Mouse (Mus musculus) adrenal gland, postnatal 14 days (tissue): ENCODE results near the gene Olfr1408. TPM values are rescaled to one million over a fixed set of nuclear protein-coding genes. Genes with fewer than 3 reads are reported as not detected.

Experiments used
- DNase-seq: peaks from one replicate; pipeline ENCODE4 v3.0.0; 2021; ENCODE audit warnings: mixed read lengths
- long read RNA-seq, 2 experiments: library from polyadenylated mRNA; stranded (forward); transcript quantifications; one replicate each; pipeline ENCODE4 v2.0.0; 2021
- total RNA-seq: library from RNA; stranded (reverse); gene quantifications from 2 replicates; pipeline ENCODE4 v1.2.3, GENCODE M21; 2021

Gene Olfr1408
- total RNA-seq: not detected in 2 replicates
- long read RNA-seq, experiment 1: 0 reads
- long read RNA-seq, experiment 2: 0 reads

DNA sequence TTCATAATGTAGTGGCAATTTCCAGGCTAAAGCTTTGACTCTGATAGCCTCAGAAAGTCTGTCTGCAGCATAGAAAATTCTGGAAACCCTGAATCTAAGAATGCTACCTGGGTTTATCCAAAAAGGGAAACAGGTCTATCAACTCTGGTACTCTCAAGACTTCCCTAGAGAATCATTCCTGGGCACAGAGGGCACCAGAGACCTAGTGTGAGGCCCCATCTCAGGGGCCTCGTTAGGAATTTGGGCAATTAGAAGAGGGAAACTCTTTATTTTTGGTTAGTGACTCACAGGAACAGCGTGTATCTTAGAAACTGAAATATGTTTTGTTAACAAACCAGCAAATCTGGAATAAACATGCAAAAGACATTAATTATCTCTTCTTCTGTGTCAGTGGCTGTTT is at the start of gene Olfr1408:
Olfr1408 (minus strand) TSS at position 101 of the 400 bp plus-strand sequence.
- DNase-seq: no peak

DNA sequence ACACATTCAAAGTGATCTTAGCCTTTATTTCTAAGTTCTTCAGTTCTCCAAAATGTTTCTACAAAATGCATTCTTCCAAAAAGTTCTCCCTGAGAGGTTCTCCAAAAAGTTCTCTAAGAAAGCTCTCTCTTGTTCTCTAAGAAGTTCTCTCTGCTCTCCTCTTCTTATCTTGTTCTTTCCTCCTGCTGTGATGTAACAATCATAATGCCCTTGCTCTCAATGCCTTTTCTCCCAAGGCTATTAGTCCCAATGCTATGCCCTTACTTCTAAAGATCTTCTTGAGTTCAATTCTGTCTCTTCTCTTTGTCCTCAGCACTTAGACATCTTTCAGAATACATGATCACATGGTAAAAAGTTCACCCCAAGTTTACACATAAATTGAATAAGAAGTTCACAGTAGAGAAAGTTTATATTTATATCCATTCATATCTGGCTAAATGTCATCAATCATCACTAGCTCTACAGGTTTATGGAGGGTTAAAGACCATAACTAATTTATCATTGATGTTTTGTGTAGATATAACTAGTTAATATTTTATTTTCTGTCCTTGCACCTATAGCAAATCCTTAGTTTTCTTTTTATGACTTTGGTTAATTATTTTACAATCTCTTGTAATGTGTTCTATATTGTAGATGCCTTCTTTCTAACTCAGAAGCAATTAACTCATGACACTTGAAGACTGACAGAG is 37.1 kb upstream of the Olfr1408 start:
- DNase-seq: no peak

Other genes with a start within 250 kb of the Olfr1408 start
- gene Apcs, start 242.3 kb downstream of the Olfr1408 start, total RNA-seq: 1.3 and 17.9 TPM in 2 replicates
- gene Olfr16, start 187.0 kb downstream of the Olfr1408 start, total RNA-seq: not detected in 2 replicates
- not detected in 2 replicates for gene Olfr1406, start 53.3 kb upstream of the Olfr1408 start, total RNA-seq
- gene Olfr218, start 60.4 kb upstream of the Olfr1408 start, total RNA-seq: not detected in 2 replicates
- gene Olfr1404, start 75.0 kb upstream of the Olfr1408 start, total RNA-seq: not detected in 2 replicates
- not detected in 2 replicates for gene Fcer1a, start 89.8 kb upstream of the Olfr1408 start, total RNA-seq
- not detected in 2 replicates for gene Olfr418, start 128.6 kb upstream of the Olfr1408 start, total RNA-seq
- not detected in 2 replicates for gene Mptx2, start 140.4 kb upstream of the Olfr1408 start, total RNA-seq
- gene Ackr1, start 196.4 kb upstream of the Olfr1408 start, total RNA-seq: 2.8 and 6.0 TPM in 2 replicates
- 0.37 and 3.0 TPM in 2 replicates for gene Aim2, start 213.5 kb upstream of the Olfr1408 start, total RNA-seq
- gene Cadm3, start 230.3 kb upstream of the Olfr1408 start, total RNA-seq: 9.7 and 11.2 TPM in 2 replicates